Mouse (Mus musculus): ENCODE measurements around the gene Cxcr6. TPM values are rescaled to one million over a fixed set of nuclear protein-coding genes. Genes with fewer than 3 reads are reported as not detected.

The Cxcr6 gene
- polyA plus RNA-seq, 1 experiment from 2014 or later = 0.17 TPM

DNA sequence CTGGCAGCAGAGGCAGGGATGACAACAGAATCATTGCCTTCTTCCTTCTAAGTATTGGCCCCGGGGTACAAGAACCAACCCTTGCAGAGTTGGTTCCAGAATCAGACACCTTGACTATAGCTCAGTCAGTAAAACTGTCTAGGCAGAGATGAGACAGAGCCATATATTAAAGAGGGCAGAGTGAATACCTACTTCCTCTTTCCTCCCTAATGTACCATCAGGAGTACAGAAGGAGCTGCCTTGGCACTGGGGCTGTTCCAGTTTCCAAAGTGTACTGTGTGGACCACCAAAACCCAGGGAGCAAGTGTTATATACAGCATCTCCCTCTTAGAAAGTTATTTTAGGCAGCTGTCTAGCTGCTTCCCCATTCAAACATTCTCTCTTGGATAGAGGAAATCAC is 4.7 kb upstream of the Cxcr6 start:
- Histone ChIP-seq H3K9ac (ENCODE audit: low read depth, low read length) (no peak overlapping the region), H3K36me3 (ENCODE audit: insufficient read depth, low read length) (peaks cover 39% of the 10 kb centered on the region), H3K4me1 (replicated peaks; ENCODE audit: insufficient read depth, low read length) (no peaks in the 10 kb centered on the region), H3K27ac (no peak overlapping the region), H3K27me3 (ENCODE audit: insufficient read depth, low read length) (no peaks in the 10 kb centered on the region), H3K4me3 (replicated peaks; ENCODE audit: low read depth, low read length) (no peak overlapping the region), H3K4me2 (ENCODE audit: low read length) (no peak overlapping the region), H3K9me3 (replicated peaks; ENCODE audit: low read length) (no peaks in the 10 kb centered on the region)
- no peak for ATAC-seq (replicated peaks; ENCODE audit: low FRiP score, low read depth)
- DNase-seq (ENCODE audit: low spot score) = no peak
- 94% methylated on average over 1 of the region's 1 CpGs for WGBS
- TF ChIP-seq CTCF (IDR thresholded peaks at IDR 0.05; ENCODE audit: low read depth) = no peak

DNA sequence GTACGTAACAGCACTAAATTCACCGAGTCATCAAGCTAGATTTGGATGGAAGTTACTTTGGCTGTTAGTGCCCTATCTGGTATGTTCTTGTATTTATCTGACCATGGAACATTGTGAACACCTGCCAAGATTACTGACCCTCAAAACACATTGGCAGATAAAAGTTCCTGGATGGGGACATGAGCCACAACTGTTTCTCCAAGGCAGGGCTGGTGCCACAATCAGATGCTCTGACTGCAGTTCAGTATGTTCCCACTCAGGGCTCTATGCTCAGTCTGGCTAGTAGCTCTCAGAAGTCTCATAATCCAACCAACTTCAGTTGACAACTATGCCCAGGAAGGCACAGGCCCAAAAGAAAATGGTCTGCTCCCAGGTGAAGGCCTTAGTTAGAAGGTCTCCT is 3.9 kb upstream of the Cxcr6 start:
- DNase-seq (ENCODE audit: low spot score) (no peak), ATAC-seq (replicated peaks; ENCODE audit: low FRiP score, low read depth) (no peak)
- Histone ChIP-seq H3K27ac (no peak overlapping the region), H3K4me2 (ENCODE audit: low read length) (no peak overlapping the region), H3K4me1 (replicated peaks; ENCODE audit: insufficient read depth, low read length) (no peaks in the 10 kb centered on the region), H3K27me3 (ENCODE audit: insufficient read depth, low read length) (no peaks in the 10 kb centered on the region), H3K36me3 (ENCODE audit: insufficient read depth, low read length) (peaks cover 33% of the 10 kb centered on the region), H3K4me3 (replicated peaks; ENCODE audit: low read depth, low read length) (no peak overlapping the region), H3K9me3 (replicated peaks; ENCODE audit: low read length) (no peaks in the 10 kb centered on the region), H3K9ac (ENCODE audit: low read depth, low read length) (no peak overlapping the region)
- 90% methylated on average over 2 of the region's 2 CpGs for WGBS
- no peak for TF ChIP-seq CTCF (IDR thresholded peaks at IDR 0.05; ENCODE audit: low read depth)

DNA sequence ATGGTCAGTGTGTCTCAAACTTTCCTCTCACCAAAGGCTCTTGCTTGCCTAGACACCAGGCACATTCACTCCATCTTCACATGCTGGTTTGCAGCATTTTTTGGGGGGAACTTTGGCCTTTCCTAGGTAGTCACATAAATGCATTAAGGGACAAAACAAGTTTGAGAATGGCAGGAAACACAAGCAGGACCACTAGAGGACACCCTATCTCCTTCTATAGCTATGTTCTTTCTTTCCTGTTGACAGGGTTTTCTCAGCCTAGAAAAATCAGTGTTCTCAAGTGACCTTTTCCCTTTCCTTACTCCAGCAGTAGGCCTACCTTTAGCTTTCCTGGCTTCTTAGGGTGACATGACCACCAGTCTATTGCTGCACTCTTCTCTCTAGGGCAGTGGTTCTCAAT is 3.4 kb upstream of the Cxcr6 start:
- no peak for DNase-seq (ENCODE audit: low spot score)
- H3K9me3 ChIP-seq (replicated peaks; ENCODE audit: low read length) = no peaks in the 10 kb centered on the region
- H3K4me1 ChIP-seq (replicated peaks; ENCODE audit: insufficient read depth, low read length) = no peaks in the 10 kb centered on the region
- no peaks in the 10 kb centered on the region for H3K27me3 ChIP-seq (ENCODE audit: insufficient read depth, low read length)
- no peak overlapping the region for H3K4me3 ChIP-seq (replicated peaks; ENCODE audit: low read depth, low read length)
- ATAC-seq (replicated peaks; ENCODE audit: low FRiP score, low read depth) = no peak
- TF ChIP-seq CTCF (IDR thresholded peaks at IDR 0.05; ENCODE audit: low read depth) = no peak
- H3K36me3 ChIP-seq (ENCODE audit: insufficient read depth, low read length) = peaks cover 32% of the 10 kb centered on the region; the same call in 1 of the 2 replicates
- H3K9ac ChIP-seq (ENCODE audit: low read depth, low read length) = no peak overlapping the region
- no peak overlapping the region for H3K4me2 ChIP-seq (ENCODE audit: low read length)
- no peak overlapping the region for H3K27ac ChIP-seq

DNA sequence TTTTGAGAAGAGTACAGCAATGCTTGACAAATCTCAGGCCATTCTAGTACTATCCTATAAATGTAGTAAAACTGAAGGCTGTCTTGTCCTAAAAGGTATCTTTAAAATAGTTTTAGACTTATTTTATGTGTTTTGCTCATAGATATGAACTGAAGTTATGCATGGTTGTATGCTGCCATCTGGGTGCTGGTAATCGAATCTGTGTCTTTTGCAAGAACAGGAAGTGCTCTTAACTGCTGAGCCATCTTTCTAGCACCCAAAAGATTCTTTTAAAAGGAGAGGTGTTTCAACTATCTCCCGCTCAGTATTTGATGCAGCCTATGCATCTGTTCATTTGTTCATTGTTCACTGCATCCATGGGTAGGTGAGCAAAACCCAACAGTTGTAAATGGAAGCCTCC is 1.0 kb upstream of the Cxcr6 start:
- TF ChIP-seq CTCF (IDR thresholded peaks at IDR 0.05; ENCODE audit: low read depth) = no peak
- no peak overlapping the region for H3K4me2 ChIP-seq (ENCODE audit: low read length)
- no peak overlapping the region for H3K4me3 ChIP-seq (replicated peaks; ENCODE audit: low read depth, low read length)
- no peak for ATAC-seq (replicated peaks; ENCODE audit: low FRiP score, low read depth)
- no peaks in the 10 kb centered on the region for H3K4me1 ChIP-seq (replicated peaks; ENCODE audit: insufficient read depth, low read length)
- H3K36me3 ChIP-seq (ENCODE audit: insufficient read depth, low read length) = peaks cover 30% of the 10 kb centered on the region
- no peak overlapping the region for H3K9ac ChIP-seq (ENCODE audit: low read depth, low read length)
- no peak overlapping the region for H3K27ac ChIP-seq
- 93% methylated on average over 2 of the region's 2 CpGs for WGBS
- H3K9me3 ChIP-seq (replicated peaks; ENCODE audit: low read length) = no peaks in the 10 kb centered on the region
- no peak for DNase-seq (ENCODE audit: low spot score)
- no peaks in the 10 kb centered on the region for H3K27me3 ChIP-seq (ENCODE audit: insufficient read depth, low read length)

- Histone ChIP-seq H3K9me3 (replicated peaks; ENCODE audit: low read length) (no peaks in the 10 kb centered on the region), H3K4me3 (replicated peaks; ENCODE audit: low read depth, low read length) (no peak overlapping the region), H3K9ac (ENCODE audit: low read depth, low read length) (no peak overlapping the region), H3K4me2 (ENCODE audit: low read length) (no peak overlapping the region), H3K4me1 (replicated peaks; ENCODE audit: insufficient read depth, low read length) (no peaks in the 10 kb centered on the region), H3K27ac (no peak overlapping the region), H3K27me3 (ENCODE audit: insufficient read depth, low read length) (no peaks in the 10 kb centered on the region), H3K36me3 (ENCODE audit: insufficient read depth, low read length) (peaks cover 28% of the 10 kb centered on the region)
- no peak for ATAC-seq (replicated peaks; ENCODE audit: low FRiP score, low read depth)
- no peak for DNase-seq (ENCODE audit: low spot score)
- 70% methylated on average over 7 of the region's 7 CpGs for WGBS
- TF ChIP-seq CTCF (IDR thresholded peaks at IDR 0.05; ENCODE audit: low read depth) = no peak
These were observed 2.3 kb downstream of the Cxcr6 start for GRCm38 (mm10) chr9:123808583-123808982.

DNA sequence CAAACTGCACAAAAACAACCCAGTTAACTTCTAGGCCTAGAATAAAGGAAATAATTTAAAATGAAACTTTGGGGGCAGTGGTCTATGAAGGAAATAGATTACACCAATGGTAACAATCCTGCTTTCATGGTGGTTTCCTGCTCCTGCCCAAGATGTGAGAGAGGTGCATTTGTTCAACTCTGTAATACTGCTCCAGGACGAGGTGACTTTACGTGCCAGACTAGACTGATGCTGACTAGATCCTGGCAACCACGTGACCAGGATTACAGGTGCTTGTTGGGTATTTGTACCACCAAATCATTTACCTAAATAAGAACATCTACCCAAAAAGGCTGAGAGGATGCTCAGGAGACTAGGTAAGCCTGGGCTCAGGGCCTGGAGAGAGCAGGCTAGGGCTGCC is 5.6 kb downstream of the Cxcr6 start:
- H3K9ac ChIP-seq (ENCODE audit: low read depth, low read length) = no peak overlapping the region
- no peak overlapping the region for H3K4me3 ChIP-seq (replicated peaks; ENCODE audit: low read depth, low read length)
- ATAC-seq (replicated peaks; ENCODE audit: low FRiP score, low read depth) (no peak), DNase-seq (ENCODE audit: low spot score) (no peak)
- H3K27me3 ChIP-seq (ENCODE audit: insufficient read depth, low read length) = no peaks in the 10 kb centered on the region
- H3K4me1 ChIP-seq (replicated peaks; ENCODE audit: insufficient read depth, low read length) = no peaks in the 10 kb centered on the region
- WGBS = 94% methylated on average over 3 of the region's 3 CpGs
- H3K27ac ChIP-seq = no peak overlapping the region
- no peak overlapping the region for H3K4me2 ChIP-seq (ENCODE audit: low read length)
- H3K36me3 ChIP-seq (ENCODE audit: insufficient read depth, low read length) = peaks cover 37% of the 10 kb centered on the region
- H3K9me3 ChIP-seq (replicated peaks; ENCODE audit: low read length) = no peaks in the 10 kb centered on the region
- TF ChIP-seq CTCF (IDR thresholded peaks at IDR 0.05; ENCODE audit: low read depth) = no peak

DNA sequence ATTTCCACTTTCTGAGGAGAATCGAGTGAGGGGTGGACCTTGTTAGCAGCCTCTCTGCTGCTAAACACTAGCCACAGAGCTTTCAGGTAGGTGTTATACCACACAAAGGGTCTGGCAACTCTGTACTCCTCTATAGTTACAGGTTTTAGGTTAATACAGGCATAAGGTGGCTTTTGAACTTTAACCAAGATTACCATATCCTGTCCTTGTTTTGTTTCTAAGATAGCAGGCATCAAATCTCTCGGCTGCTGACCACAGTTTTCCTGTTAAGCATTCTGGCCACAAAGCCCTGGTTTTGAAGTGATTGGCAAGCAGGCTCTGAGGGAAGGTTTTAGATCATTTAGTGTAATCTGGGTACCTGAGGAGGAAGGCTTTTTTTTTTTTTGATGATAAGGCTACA is 8.1 kb downstream of the Cxcr6 start:
- H3K4me3 ChIP-seq (replicated peaks; ENCODE audit: low read depth, low read length) = no peak overlapping the region
- peaks cover 52% of the 10 kb centered on the region for H3K36me3 ChIP-seq (ENCODE audit: insufficient read depth, low read length)
- no peaks in the 10 kb centered on the region for H3K9me3 ChIP-seq (replicated peaks; ENCODE audit: low read length)
- ATAC-seq (replicated peaks; ENCODE audit: low FRiP score, low read depth) = no peak
- H3K4me1 ChIP-seq (replicated peaks; ENCODE audit: insufficient read depth, low read length) = no peaks in the 10 kb centered on the region
- H3K9ac ChIP-seq (ENCODE audit: low read depth, low read length) = no peak overlapping the region
- 78% methylated on average over 2 of the region's 2 CpGs for WGBS
- H3K4me2 ChIP-seq (ENCODE audit: low read length) = no peak overlapping the region
- DNase-seq (ENCODE audit: low spot score) = no peak
- H3K27ac ChIP-seq = no peak overlapping the region
- no peak for TF ChIP-seq CTCF (IDR thresholded peaks at IDR 0.05; ENCODE audit: low read depth)
- no peaks in the 10 kb centered on the region for H3K27me3 ChIP-seq (ENCODE audit: insufficient read depth, low read length)
